Mouse (Mus musculus) thymus, postnatal 25 days (tissue): ENCODE measurements around the gene Lipc.

Experiments used
- DNase-seq: peaks from one replicate; pipeline ENCODE4 v3.0.0; 2022

Gene Lipc

DNA sequence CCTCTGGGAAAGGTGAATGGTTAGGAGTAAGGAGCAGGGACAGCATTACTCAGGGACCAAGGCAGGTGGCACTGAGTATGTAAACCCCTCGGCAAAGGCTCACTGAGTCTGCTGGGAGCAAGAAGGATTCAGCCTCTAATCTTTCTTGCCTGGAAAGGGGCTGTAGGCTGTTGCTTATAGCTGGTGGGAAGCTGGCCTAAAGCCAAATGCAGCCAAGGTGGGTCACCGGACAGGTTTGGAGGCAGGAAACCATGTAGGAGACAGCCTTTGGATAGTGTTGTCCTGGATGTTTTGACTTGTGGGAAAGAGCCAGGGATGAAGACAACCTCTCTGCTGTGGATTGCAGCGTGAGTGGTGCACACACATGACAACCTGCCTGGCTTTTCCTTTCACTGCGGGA lies 40.9 kb downstream of the Lipc start:
- DNase-seq: no peak

DNA sequence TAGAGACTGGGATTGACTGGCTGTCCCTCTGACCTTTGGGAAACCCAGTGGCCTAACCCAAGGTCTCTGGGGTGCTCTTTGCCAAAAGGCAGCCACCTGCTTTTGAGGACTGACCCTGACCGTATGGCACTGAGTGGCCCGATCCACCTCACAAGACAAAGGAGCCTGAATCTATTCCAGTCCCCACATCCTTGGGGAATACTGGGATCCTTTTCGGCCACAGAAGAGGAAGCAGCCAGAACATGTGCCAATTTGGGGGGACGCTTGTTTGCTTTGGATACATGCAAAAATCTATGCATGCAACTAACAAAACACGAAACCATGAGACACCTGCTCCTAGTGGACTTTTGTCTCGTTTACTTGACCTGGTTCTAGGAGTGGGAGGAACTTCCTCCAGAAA lies 41.7 kb downstream of the Lipc start:
- DNase-seq: no peak

DNA sequence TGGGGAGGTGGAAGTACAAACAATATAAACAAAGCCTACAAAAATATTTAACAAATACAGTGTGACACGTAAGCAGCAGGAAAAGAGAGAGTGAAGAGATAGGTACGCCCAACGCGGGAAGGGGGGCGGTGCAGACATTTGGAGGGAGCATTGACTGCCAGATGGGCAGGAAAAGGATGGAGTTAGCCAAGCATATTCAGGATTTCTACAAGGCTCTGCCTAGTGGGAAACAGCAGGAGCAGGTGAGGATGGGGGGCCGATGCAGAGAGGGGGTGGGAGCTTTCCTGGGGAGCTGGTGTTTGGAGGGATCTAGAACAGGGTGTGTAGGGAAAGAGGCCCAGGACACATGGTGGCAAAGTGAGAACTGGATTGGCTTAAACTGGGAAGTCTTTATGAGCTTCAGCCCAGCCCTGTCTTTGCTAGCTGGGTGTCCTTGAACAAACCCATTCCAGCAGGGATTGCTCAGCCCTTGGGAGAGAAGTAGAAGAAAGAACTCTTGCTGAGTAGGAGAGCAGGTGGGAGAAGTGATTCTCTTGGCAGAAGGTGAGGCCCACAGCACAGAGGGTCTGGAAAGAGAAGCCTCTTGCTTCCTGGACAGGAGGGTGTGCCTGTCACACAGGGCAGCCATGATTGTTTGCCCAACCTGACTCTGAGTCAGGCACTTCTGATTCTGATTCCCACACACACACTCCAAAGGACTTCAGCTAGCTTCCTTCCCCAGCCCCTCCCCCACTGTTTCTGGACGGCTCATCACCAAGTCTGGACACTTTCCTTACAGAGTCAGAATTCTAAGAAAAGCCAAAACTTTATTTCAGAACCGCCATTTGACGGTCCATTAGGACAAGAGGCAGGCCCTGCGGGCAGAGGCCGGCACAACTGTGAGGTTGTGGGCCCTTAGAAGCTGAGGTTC lies 49.0 kb downstream of the Lipc start:
- no peak for DNase-seq

- no peak for DNase-seq
Measured at GRCm38 (mm10) chr9:70894201-70894600, 57.8 kb downstream of the Lipc start.

DNA sequence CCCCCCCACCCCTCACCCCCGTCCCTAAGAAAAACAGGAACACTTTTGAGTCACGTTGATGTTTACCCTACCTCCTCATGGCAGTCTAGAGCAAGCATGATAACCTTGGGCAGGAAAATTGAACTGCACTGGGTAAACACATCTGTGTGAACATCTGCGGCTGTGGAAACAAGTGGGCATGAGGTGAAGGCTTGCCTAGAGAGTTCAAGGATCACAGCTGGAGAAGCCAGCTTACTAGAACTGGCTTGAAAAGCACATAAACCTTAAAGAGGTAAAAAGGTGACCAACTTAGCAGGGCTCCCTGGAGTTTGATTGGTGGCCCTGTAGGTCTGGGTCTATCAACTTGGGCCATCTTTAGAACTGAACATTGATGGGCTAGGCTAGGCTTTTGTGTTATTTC lies 58.5 kb downstream of the Lipc start:
- DNase-seq: no peak

- no peak for DNase-seq
Measured at GRCm38 (mm10) chr9:70892627-70893026, 59.4 kb downstream of the Lipc start.

DNA sequence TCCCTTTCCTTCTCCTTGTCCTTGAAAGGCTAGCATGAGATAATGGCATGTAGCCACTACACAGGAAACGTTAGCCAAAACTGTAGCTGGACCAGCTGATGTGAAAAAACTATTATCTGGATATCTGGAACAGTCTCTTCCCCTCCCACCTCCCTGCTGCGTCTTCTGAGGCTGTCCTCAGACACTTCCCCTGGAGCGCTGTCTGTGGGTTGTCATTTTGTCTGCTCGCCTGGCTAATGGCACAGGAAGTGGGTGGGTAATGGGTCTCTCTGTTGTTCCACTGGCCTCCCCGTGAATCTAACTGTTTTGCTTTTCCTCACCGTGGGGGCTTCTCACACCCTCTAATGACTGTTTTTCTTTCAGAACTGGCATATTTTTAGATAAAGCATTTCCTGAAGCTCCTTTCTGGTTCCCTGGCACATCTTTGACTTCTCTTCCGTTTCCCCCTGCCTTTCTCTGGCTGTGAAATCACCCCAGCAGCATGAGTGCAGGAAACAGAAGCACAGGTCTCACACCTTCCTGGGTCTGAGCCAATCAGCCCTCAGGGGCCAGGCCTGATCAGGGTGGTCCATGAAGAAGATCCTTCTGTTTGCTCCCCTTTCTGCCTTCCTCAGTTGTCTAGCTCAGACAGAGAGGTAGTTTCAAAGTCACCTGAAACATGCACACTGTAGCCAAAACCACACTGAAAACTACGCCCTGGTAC lies 60.4 kb downstream of the Lipc start:
- peak; percentile 38 for DNase-seq

DNA sequence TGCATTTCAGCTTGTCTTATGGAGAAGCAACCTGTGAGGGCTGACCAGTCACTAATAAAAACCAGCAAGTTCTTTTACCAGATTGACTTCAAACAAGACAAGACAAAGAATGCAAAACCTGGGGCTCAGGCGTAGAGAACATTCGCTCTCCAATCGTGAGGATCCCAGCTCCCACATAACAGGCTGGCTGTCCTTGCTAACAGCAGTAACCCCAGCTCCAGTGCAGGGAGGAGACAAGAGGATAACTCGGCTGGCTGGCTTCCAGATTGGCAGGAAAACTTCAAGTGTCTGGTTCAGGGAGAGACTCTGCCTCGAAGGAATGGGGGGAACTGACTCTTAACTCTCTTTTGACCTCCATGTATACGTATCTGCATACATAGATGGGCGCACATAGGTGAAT lies 61.3 kb downstream of the Lipc start:
- no peak for DNase-seq

- no peak for DNase-seq
Measured at GRCm38 (mm10) chr9:70888969-70889368, 63.1 kb downstream of the Lipc start.

GRCm38 (mm10) chr9:70888556-70888955 lies 63.5 kb downstream of the Lipc start:
- DNase-seq: no peak

DNA sequence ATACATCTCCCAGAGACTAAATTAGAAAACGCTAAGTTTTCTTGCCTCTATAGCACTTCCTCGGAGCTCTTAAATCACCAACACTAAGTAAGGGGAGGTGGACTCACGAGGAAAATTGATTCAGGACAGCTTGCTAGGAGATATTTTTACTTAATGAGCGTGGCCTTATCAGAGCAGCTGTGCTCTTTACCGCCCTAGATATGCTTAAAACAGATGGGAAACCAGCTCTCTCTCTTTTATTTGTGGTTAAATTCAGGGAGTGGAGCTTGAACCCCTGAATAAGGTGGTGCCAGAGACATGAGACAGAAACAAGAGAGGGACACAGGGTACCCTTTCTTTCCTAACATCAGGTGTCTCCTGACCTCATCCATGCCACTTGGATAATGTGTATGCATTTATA lies 70.0 kb downstream of the Lipc start:
- DNase-seq: no peak

- DNase-seq: peak; percentile 13
Measured at GRCm38 (mm10) chr9:70878823-70879222, 73.2 kb downstream of the Lipc start.

DNA sequence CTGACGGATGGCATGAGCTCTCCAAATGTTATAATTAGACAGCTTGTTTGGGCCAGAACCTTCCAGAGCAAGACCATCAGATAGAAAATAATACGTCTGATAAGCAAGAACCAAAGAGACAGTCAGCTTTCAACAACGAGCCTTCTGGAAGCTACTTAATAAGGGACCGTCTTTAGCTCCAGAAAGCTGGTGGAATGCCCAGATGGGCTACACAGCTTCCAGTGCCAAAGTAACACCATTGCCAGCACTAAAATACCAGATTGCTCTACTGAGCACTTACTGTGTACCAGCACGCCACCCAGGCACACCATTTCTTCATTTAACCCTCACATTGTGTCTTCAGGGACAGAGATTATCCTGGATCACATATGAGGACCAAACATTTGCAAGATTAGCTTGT lies 73.9 kb downstream of the Lipc start:
- no peak for DNase-seq

DNA sequence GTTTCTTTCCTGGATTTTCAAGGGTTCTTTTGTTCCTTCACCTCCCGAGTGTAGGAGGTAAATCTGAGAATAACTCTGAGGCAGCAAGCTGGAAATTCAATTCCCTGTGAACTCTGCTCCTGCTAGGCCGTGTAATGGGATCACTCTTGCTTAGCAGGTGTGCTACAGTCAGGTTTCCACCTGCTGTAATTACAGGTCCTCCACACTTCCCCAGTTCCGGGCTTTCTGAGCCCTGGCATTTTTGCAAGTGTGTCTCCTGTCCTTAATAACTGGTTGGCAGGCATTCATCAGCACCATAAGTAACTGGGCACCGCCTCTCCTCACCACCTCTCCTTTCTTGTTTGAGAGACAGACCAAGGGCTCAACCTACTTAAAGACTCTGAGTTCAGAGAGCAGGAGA lies 76.5 kb downstream of the Lipc start:
- DNase-seq: no peak

GRCm38 (mm10) chr9:70875059-70875458 lies 77.0 kb downstream of the Lipc start:
- DNase-seq: no peak

GRCm38 (mm10) chr9:70872675-70873074 lies 79.4 kb downstream of the Lipc start:
- no peak for DNase-seq

DNA sequence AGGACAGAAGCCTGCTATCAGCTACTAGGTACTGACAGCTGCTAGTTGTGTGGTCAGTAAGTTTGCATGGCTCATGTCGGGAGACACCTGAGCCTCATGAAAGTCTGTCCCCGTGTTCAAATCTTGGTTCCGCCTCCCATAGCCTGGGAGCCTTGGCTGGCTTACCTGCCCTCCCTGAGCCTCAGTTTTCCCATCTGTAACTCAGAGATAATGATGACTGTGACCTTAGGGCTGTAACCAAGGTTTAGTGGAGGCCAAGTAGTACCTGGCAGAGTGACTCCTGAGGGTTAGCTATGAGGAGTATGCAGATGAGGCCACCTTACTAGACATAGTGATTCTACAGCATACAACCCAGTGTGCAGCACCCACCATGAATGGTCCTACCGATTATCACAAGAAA lies 81.7 kb downstream of the Lipc start:
- DNase-seq: no peak

DNA sequence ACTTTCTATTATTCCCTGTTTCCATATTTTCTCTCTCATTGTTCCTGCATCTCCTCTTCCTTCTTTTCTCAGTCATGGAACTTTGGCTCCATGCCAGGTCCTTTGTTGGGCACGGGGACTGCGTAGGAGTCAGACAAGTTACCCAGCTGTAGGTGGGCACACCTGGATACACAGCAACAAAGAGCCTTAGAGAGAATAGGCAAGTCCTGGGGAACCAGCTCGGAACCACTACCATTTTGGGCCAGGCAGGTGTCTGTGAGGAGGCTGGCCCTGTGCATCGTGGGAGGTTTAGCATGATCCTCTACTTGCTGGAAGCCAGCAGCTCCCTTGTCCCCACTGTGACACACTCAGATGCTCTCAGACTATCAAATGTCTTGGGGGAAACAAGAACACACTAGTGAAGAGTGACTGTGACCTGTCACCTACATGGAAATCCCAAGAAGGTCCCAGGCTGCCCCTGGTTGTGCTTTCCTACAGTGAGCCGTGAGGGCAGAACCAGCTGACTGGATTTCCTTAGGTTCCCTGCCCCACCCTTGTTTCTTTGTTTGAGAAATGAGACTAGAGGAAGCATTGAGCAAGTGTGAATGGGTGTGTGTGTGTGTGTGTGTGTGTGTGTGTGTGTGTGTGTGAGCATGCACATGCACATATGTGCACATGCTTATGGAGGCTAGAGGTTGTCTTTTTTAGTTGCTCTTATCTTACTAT lies 82.7 kb downstream of the Lipc start:
- DNase-seq: no peak

- DNase-seq: no peak
Measured at GRCm38 (mm10) chr9:70867381-70867780, 84.6 kb downstream of the Lipc start.

DNA sequence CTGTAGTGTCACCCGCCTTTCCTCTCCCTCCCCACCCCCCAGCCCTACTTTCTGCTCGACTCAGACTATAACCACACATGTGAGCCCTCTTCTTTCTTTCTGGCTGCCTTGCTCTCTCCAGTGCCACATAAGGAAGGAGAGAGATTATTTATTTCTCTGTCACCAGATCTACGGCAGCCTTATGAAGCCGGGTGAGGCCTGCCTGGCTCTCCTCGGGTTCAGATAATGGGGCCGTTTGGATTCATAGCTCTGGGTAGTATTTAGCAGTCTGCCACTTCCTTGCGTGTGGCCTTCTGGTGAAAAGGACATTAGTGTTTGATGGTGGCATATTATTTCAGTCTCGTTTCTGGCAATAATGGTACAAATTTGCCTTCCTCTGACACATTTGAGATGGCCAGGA lies 88.0 kb downstream of the Lipc start:
- DNase-seq: no peak

DNA sequence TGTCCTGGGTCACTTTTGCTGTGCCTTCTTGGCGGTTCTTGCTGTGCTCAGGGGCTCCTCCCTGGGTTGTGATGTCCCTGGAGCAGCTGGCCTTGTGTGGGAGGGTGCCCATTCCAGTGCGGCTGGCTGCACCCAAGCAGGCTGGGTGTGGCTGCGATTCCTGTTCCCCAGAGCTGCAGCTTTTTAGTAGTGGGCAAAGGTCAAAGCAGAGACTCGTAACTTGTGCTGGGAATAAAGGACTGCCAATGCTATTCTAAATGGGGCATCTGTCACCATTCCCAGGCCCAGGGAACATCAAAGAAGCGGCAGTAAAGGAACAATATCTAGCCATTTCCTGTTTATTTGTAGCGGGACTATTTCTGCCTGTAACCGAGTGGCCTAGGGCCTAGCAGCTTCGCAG lies 88.7 kb downstream of the Lipc start:
- DNase-seq: no peak

DNA sequence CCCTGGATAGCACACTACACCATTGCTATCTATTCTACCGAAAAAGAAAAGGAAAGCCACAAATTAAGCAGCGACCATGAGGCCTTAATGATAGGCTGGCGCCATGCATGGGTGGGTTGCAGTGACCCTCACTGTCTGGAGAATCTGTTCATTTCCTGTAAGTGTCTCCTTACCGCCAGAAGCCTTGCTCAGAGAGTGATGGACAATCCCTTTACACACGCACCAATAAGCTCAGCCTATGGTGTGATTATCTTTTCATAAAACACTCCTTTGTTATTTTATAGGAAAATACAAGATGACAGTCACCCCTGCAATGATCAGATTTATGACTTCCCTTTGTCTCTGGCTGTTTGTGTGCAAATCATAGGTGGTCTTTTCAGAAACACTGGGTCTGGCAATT lies 92.8 kb downstream of the Lipc start:
- DNase-seq: no peak

DNA sequence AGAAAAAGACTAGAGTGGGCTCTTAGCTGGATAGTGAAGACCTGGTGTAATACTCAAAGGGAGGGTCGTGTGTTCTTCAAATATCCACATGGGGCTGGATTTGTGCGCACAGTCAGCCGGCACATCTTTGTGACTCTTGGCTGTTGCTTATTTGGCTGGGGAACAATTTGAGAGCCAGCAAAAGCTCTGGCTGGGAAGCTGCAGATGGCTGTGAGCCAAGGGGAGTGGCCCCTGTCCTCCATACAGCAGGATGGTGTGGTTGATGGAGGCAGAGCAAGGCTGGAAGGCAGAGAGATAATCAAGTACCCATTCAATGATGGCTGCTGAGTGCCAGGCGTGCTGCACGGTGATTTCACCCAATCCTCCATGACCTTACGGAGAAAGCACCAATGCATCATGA lies 96.2 kb downstream of the Lipc start:
- DNase-seq: no peak

GRCm38 (mm10) chr9:70854950-70855349 lies 97.1 kb downstream of the Lipc start:
- DNase-seq: no peak
